ENCODE assay signal across 24 mouse cellular contexts in the genomic region with DNA sequence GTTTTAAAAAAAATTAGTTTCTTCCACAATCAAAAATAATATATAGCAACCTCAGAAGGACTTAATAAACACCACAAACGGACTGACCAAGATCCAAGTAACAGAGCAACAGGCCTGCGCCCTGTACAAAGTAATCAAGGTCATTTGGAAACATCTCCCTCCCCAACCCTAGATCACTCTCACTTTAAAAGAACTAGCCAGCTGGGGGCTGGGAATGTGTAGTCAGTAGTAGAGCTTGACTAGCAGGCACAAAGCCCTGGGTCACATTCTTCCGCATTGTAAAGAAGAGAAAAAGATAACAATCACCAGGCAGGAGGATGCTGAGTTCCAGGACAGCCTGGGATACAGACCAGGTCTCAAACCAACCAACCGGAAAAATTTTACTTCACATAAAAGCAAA. TPM values are rescaled to one million over a fixed set of nuclear protein-coding genes. Genes with fewer than 3 reads are reported as not detected.
A peak's percentile ranks its signal among the peaks of the same experiment; 100 is the strongest.
DNase-seq lines count a peak whose midpoint lies in the region; ATAC-seq and TF ChIP-seq lines count a peak whose summit lies in the region.
"Had no signal": no experiment of that assay in that cellular context is flagged by ENCODE, and none has a peak within 500 bp of the region (broad histone marks: within the 10 kb centered on the region; RNA-seq: fewer than 3 reads in every experiment).

No protein-coding gene starts in this region.

- no peaks in the 10 kb centered on the region for H3K36me3 ChIP-seq in heart, embryonic 10.5 days
- no peaks in the 10 kb centered on the region for H3K36me3 ChIP-seq in heart, postnatal 0 days (replicated peaks; ENCODE audit: control insufficient read depth, insufficient read depth, low read length)
- H3K36me3 ChIP-seq in forebrain, embryonic 14.5 days (ENCODE audit: control insufficient read depth, insufficient read depth, low read length) = no peaks in the 10 kb centered on the region
- H3K36me3 ChIP-seq: embryonic facial prominence, embryonic 12.5 days; midbrain, embryonic 13.5 days; neural tube, embryonic 12.5 days had no signal

- 29% methylated on average over 4 of the region's 4 CpGs for WGBS in heart, embryonic 10.5 days
- WGBS in heart, postnatal 0 days = 35% methylated on average over 4 of the region's 4 CpGs
- 67% methylated on average over 4 of the region's 4 CpGs for WGBS in forebrain, embryonic 14.5 days

- H3K4me2 ChIP-seq in heart, postnatal 0 days (ENCODE audit: low read depth, low read length) = no peak overlapping the region
- no peak overlapping the region for H3K4me2 ChIP-seq in forebrain, embryonic 14.5 days (ENCODE audit: low read length)
- H3K4me2 ChIP-seq: embryonic facial prominence, embryonic 12.5 days; forebrain, embryonic 13.5 days; midbrain, embryonic 13.5 days; neural tube, embryonic 12.5 days had no signal

- no peak for DNase-seq in heart, embryonic 10.5 days (ENCODE audit: low spot score)
- DNase-seq in heart, postnatal 25 days (ENCODE audit: low spot score) = no peak
- no peak for DNase-seq in heart, postnatal 0 days (ENCODE audit: low spot score)
- DNase-seq in heart, adult 9 months (ENCODE audit: low spot score in 2 of 2) = no peak
- peak; percentile 67 for DNase-seq in ES-CJ7 (ENCODE audit: low read depth, low spot score)
- peak; percentile 17 for DNase-seq in Muller cell, postnatal 12 days (ENCODE audit: inconsistent ontology term)
- DNase-seq in forebrain, embryonic 14.5 days (ENCODE audit: low spot score) = no peak
- DNase-seq in thymus, adult 18-20 months = no peak
- DNase-seq: cerebellum, adult 2 months; cerebellum, postnatal 36 days; gastrocnemius, postnatal 25 days; kidney, adult 18-20 months; kidney, postnatal 14 days; left cerebral cortex, postnatal 4 days; liver; lung, postnatal 10 days; right cerebral cortex, postnatal 14 days; thymus, postnatal 4 days had no signal

- ATAC-seq in heart, postnatal 0 days (ENCODE audit: insufficient read depth, low read depth) = no peak
- ATAC-seq in forebrain, embryonic 14.5 days = no peak
- ATAC-seq: forebrain, embryonic 13.5 days; midbrain, embryonic 13.5 days had no signal

- peaks cover 22% of the 10 kb centered on the region for H3K4me1 ChIP-seq in heart, embryonic 10.5 days
- H3K4me1 ChIP-seq in heart, postnatal 0 days (ENCODE audit: control insufficient read depth, insufficient read depth) = peaks cover 16% of the 10 kb centered on the region
- H3K4me1 ChIP-seq in forebrain, embryonic 14.5 days (ENCODE audit: control insufficient read depth, insufficient read depth, low read length) = no peaks in the 10 kb centered on the region
- H3K4me1 ChIP-seq: embryonic facial prominence, embryonic 12.5 days; neural tube, embryonic 12.5 days had no signal

- TF ChIP-seq CTCF in heart, postnatal 0 days (IDR thresholded peaks at IDR 0.05; ENCODE audit: low read depth) = no peak

- intact Hi-C loops in heart, postnatal 25 days (cut with DNase I) = no loop called here

- H3K27ac ChIP-seq in heart, embryonic 10.5 days = peak overlapping the region; percentile 62; the same call in 1 of the 2 replicates
- H3K27ac ChIP-seq in heart, postnatal 0 days (ENCODE audit: low read depth) = peak overlapping the region; percentile 61; the same call in 1 of the 2 replicates
- H3K27ac ChIP-seq in forebrain, embryonic 14.5 days (ENCODE audit: low read depth, low read length) = no peak overlapping the region
- H3K27ac ChIP-seq: embryonic facial prominence, embryonic 12.5 days; forebrain, embryonic 13.5 days; left cerebral cortex, adult 2 months; midbrain, embryonic 13.5 days; neural tube, embryonic 12.5 days had no signal

- H3K27me3 ChIP-seq in heart, embryonic 10.5 days (ENCODE audit: insufficient read depth, poor library complexity, severe bottlenecking) = no peaks in the 10 kb centered on the region
- no peaks in the 10 kb centered on the region for H3K27me3 ChIP-seq in heart, postnatal 0 days (ENCODE audit: control insufficient read depth, insufficient read depth, low read length)
- H3K27me3 ChIP-seq in forebrain, embryonic 14.5 days (replicated peaks; ENCODE audit: control insufficient read depth, insufficient read depth, low read length) = no peaks in the 10 kb centered on the region
- H3K27me3 ChIP-seq: embryonic facial prominence, embryonic 12.5 days; forebrain, embryonic 13.5 days; midbrain, embryonic 13.5 days; neural tube, embryonic 12.5 days had no signal

- H3K4me3 ChIP-seq in heart, embryonic 10.5 days = no peak overlapping the region
- H3K4me3 ChIP-seq in heart, postnatal 0 days (ENCODE audit: low read depth, low read length) = no peak overlapping the region
- no peak overlapping the region for H3K4me3 ChIP-seq in forebrain, embryonic 14.5 days (ENCODE audit: low read depth, low read length)
- H3K4me3 ChIP-seq: embryonic facial prominence, embryonic 12.5 days; erythroblast, embryonic 14.5 days; forebrain, embryonic 13.5 days; left cerebral cortex, adult 2 months; midbrain, embryonic 13.5 days; neural tube, embryonic 12.5 days had no signal

- H3K9me3 ChIP-seq in heart, embryonic 10.5 days = no peaks in the 10 kb centered on the region
- no peaks in the 10 kb centered on the region for H3K9me3 ChIP-seq in heart, postnatal 0 days (replicated peaks; ENCODE audit: control insufficient read depth, low read length)
- no peaks in the 10 kb centered on the region for H3K9me3 ChIP-seq in forebrain, embryonic 14.5 days (replicated peaks; ENCODE audit: control insufficient read depth, low read length)
- H3K9me3 ChIP-seq: embryonic facial prominence, embryonic 12.5 days; forebrain, embryonic 13.5 days; midbrain, embryonic 13.5 days; neural tube, embryonic 12.5 days had no signal

- H3K9ac ChIP-seq in heart, postnatal 0 days (replicated peaks; ENCODE audit: low read depth, low read length) = no peak overlapping the region
- H3K9ac ChIP-seq in forebrain, embryonic 14.5 days (ENCODE audit: low read length) = no peak overlapping the region
- H3K9ac ChIP-seq: embryonic facial prominence, embryonic 12.5 days; forebrain, embryonic 13.5 days; midbrain, embryonic 13.5 days; neural tube, embryonic 12.5 days had no signal

- no peak for TF ChIP-seq EP300 in heart, postnatal 0 days (IDR thresholded peaks at IDR 0.05; ENCODE audit: low read depth)

RNA-seq across cellular contexts. Expression of gene Nlk, which starts 33.3 kb away (rescaled TPM):
- polyA plus RNA-seq in heart, embryonic 10.5 days (2016; fragmentation: Nextera tagmentation; extraction: Ambion mirVana) = 10.6 and 13.4 TPM in 2 replicates
- 10 to 100 TPM; 12.4 to 13.3 TPM for total RNA-seq in heart, postnatal 25 days (2021)
- 15.0 and 19.3 TPM in 2 replicates for total RNA-seq in heart, postnatal 0 days (2014; rRNA removed; ENCODE audit: low replicate concordance)
- polyA plus RNA-seq in heart, postnatal 0 days (2015; fragmentation: Nextera tagmentation; extraction: Ambion mirVana) = 11.6 and 13.0 TPM in 2 replicates
- polyA plus RNA-seq in forebrain, embryonic 14.5 days (2014; fragmentation: Nextera tagmentation; extraction: Ambion mirVana) = 31.6 and 38.0 TPM in 2 replicates

Comparison
In these comparisons a context has a peak if more than half of its experiments do, and no peak if none do; other contexts are left out.
1. DNase-seq: peak in ES-CJ7 (single experiment) and Muller cell, postnatal 12 days (single experiment); none in heart, embryonic 10.5 days (single experiment), heart, postnatal 25 days (single experiment), heart, postnatal 0 days (single experiment), heart, adult 9 months (0 of 2), forebrain, embryonic 14.5 days (single experiment) and thymus, adult 18-20 months (0 of 2).